Mouse (Mus musculus) forebrain, embryonic 16.5 days (tissue): Measurements from ENCODE around the gene Casp8ap2. TPM values are rescaled to one million over a fixed set of nuclear protein-coding genes. Genes with fewer than 3 reads are reported as not detected.

Experiments used
- ATAC-seq: fragments of 200-750 bp; cut with Nextera tagmentation; 2 replicates; pipeline ENCODE4 v1.8.0; 2017; ENCODE audit warnings: mild to moderate bottlenecking, moderate library complexity
- H3K27ac ChIP-seq: fragments of 300-500 bp; sonication (generic); 2 replicates; pipeline ENCODE4 v1.5.1; 2014; ENCODE audit warnings: low read length, control low read depth
- H3K27me3 ChIP-seq: fragments of 300-500 bp; sonication (generic); replicated peaks from 2 replicates; pipeline ENCODE4 v1.6.1; 2014; ENCODE audit warnings: low read length; ENCODE audit not compliant: control insufficient read depth, insufficient read depth
- H3K36me3 ChIP-seq: fragments of 300-500 bp; sonication (generic); 2 replicates; pipeline ENCODE4 v1.6.1; 2014; ENCODE audit not compliant: control insufficient read depth, insufficient read depth
- H3K4me1 ChIP-seq: fragments of 300-500 bp; sonication (generic); replicated peaks from 2 replicates; pipeline ENCODE4 v1.6.1; 2014; ENCODE audit warnings: low read length; ENCODE audit not compliant: control insufficient read depth, insufficient read depth
- H3K4me2 ChIP-seq: fragments of 300-500 bp; sonication (generic); 2 replicates; pipeline ENCODE4 v1.6.1; 2014; ENCODE audit warnings: mild to moderate bottlenecking, low read length, control low read depth
- H3K4me3 ChIP-seq: fragments of 300-500 bp; sonication (generic); replicated peaks from 2 replicates; pipeline ENCODE4 v1.5.1; 2014; ENCODE audit warnings: mild to moderate bottlenecking, low read length, control low read depth
- H3K9ac ChIP-seq: fragments of 300-500 bp; sonication (generic); replicated peaks from 2 replicates; pipeline ENCODE4 v1.6.1; 2014; ENCODE audit warnings: low read depth, low read length, control low read depth
- H3K9me3 ChIP-seq: fragments of 300-500 bp; sonication (generic); 2 replicates; pipeline ENCODE4 v1.6.1; 2016; ENCODE audit warnings: low read length; ENCODE audit not compliant: control insufficient read depth
- WGBS: fragments of 180-500 bp; shearing (Covaris S2); extraction: QIAGEN DNeasy Blood & Tissue Kit; methylation state at CpG from one replicate; pipeline ENCODE4 v1.1.7; 2014; 5-methylcytosine and 5-hydroxymethylcytosine counted together
- polyA plus RNA-seq: library from polyadenylated mRNA; unstranded; fragments of >200 nt; fragmentation: Nextera tagmentation; extraction: Ambion mirVana; gene quantifications from 2 replicates; pipeline ENCODE4 v1.2.1, GENCODE M21; 2015

The Casp8ap2 gene
- polyA plus RNA-seq, 1 experiment from 2014 or later: 57.3 TPM

GRCm38 (mm10) chr4:32579850-32580249 is 35.4 kb upstream of the Casp8ap2 start:
- peaks cover 3% of the 10 kb centered on the region; the same call in 1 of the 2 replicates for H3K4me1 ChIP-seq
- H3K9me3 ChIP-seq: no peaks in the 10 kb centered on the region
- WGBS: 87% methylated on average over 8 of the region's 8 CpGs
- H3K9ac ChIP-seq: no peak overlapping the region
- H3K27me3 ChIP-seq: no peaks in the 10 kb centered on the region
- H3K36me3 ChIP-seq: 0 out of 2 replicates have a peak, but pooled peaks cover 2% of the 10 kb centered on the region
- H3K4me3 ChIP-seq: no peak overlapping the region
- no peak for ATAC-seq
- H3K4me2 ChIP-seq: no peak overlapping the region
- H3K27ac ChIP-seq: no peak overlapping the region

GRCm38 (mm10) chr4:32584181-32584580 is 31.1 kb upstream of the Casp8ap2 start:
- H3K27me3 ChIP-seq: no peaks in the 10 kb centered on the region
- no peak overlapping the region for H3K4me3 ChIP-seq
- H3K27ac ChIP-seq: no peak overlapping the region
- no peak for ATAC-seq
- no peaks in the 10 kb centered on the region for H3K9me3 ChIP-seq
- 58% methylated on average over 6 of the region's 6 CpGs for WGBS
- peaks cover 3% of the 10 kb centered on the region; the same call in 1 of the 2 replicates for H3K4me1 ChIP-seq
- no peak overlapping the region for H3K9ac ChIP-seq
- H3K36me3 ChIP-seq: 0 out of 2 replicates have a peak, but pooled peaks cover 2% of the 10 kb centered on the region
- no peak overlapping the region for H3K4me2 ChIP-seq

GRCm38 (mm10) chr4:32586596-32586995 is 28.7 kb upstream of the Casp8ap2 start:
- no peak overlapping the region for H3K4me2 ChIP-seq
- H3K27ac ChIP-seq: no peak overlapping the region
- no peaks in the 10 kb centered on the region for H3K27me3 ChIP-seq
- no peak for ATAC-seq
- H3K4me1 ChIP-seq: no peaks in the 10 kb centered on the region
- no peak overlapping the region for H3K4me3 ChIP-seq
- H3K9me3 ChIP-seq: no peaks in the 10 kb centered on the region
- no peak overlapping the region for H3K9ac ChIP-seq
- no peaks in the 10 kb centered on the region for H3K36me3 ChIP-seq
- 12% methylated on average over 9 of the region's 9 CpGs for WGBS

- H3K36me3 ChIP-seq: no peaks in the 10 kb centered on the region
- H3K9ac ChIP-seq: no peak overlapping the region
- no peak for ATAC-seq
- no peak overlapping the region for H3K4me2 ChIP-seq
- H3K4me1 ChIP-seq: no peaks in the 10 kb centered on the region
- H3K9me3 ChIP-seq: no peaks in the 10 kb centered on the region
- 90% methylated on average over 5 of the region's 5 CpGs for WGBS
- no peak overlapping the region for H3K4me3 ChIP-seq
- H3K27me3 ChIP-seq: no peaks in the 10 kb centered on the region
- no peak overlapping the region for H3K27ac ChIP-seq
These were observed 27.7 kb upstream of the Casp8ap2 start for GRCm38 (mm10) chr4:32587543-32587942.

GRCm38 (mm10) chr4:32588237-32588636 is 27.0 kb upstream of the Casp8ap2 start:
- Histone ChIP-seq H3K36me3 (no peaks in the 10 kb centered on the region), H3K4me3 (no peak overlapping the region), H3K4me2 (no peak overlapping the region), H3K27me3 (no peaks in the 10 kb centered on the region), H3K9ac (no peak overlapping the region), H3K9me3 (no peaks in the 10 kb centered on the region), H3K27ac (no peak overlapping the region), H3K4me1 (no peaks in the 10 kb centered on the region)
- ATAC-seq: no peak
- WGBS: 93% methylated on average over 6 of the region's 6 CpGs

GRCm38 (mm10) chr4:32601135-32601534 is 14.1 kb upstream of the Casp8ap2 start:
- no peaks in the 10 kb centered on the region for H3K36me3 ChIP-seq
- H3K27me3 ChIP-seq: no peaks in the 10 kb centered on the region
- 26% methylated on average over 12 of the region's 12 CpGs for WGBS
- no peak overlapping the region for H3K27ac ChIP-seq
- no peaks in the 10 kb centered on the region for H3K9me3 ChIP-seq
- H3K4me2 ChIP-seq: no peak overlapping the region
- no peak for ATAC-seq
- no peak overlapping the region for H3K4me3 ChIP-seq
- H3K9ac ChIP-seq: no peak overlapping the region
- H3K4me1 ChIP-seq: no peaks in the 10 kb centered on the region

GRCm38 (mm10) chr4:32602660-32603059 is 12.6 kb upstream of the Casp8ap2 start, which contains the start of gene Gja10:
Gene Gja10 (minus strand): TSS chr4:32602760.
- no peaks in the 10 kb centered on the region for H3K4me1 ChIP-seq
- H3K9me3 ChIP-seq: no peaks in the 10 kb centered on the region
- no peak within 1 kb of the TSS for H3K4me3 ChIP-seq
- no peak within 1 kb of the TSS for H3K9ac ChIP-seq
- ATAC-seq: no peak
- 73% methylated on average over 3 of the region's 3 CpGs for WGBS
- H3K27me3 ChIP-seq: no peaks in the 10 kb centered on the region
- no peak within 1 kb of the TSS for H3K4me2 ChIP-seq
- H3K36me3 ChIP-seq: no peaks in the 10 kb centered on the region
- no peak within 1 kb of the TSS for H3K27ac ChIP-seq

GRCm38 (mm10) chr4:32621637-32622036 is 6.4 kb downstream of the Casp8ap2 start:
- no peaks in the 10 kb centered on the region for H3K27me3 ChIP-seq
- no peak for ATAC-seq
- H3K9ac ChIP-seq: no peak overlapping the region
- no peak overlapping the region for H3K4me2 ChIP-seq
- H3K4me1 ChIP-seq: 0 out of 2 replicates have a peak, but pooled peaks cover 2% of the 10 kb centered on the region
- H3K9me3 ChIP-seq: no peaks in the 10 kb centered on the region
- 0 out of 2 replicates have a peak, but pooled peaks cover 2% of the 10 kb centered on the region for H3K36me3 ChIP-seq
- H3K4me3 ChIP-seq: no peak overlapping the region
- no peak overlapping the region for H3K27ac ChIP-seq

GRCm38 (mm10) chr4:32651669-32652068 is 36.4 kb downstream of the Casp8ap2 start:
- Histone ChIP-seq H3K36me3 (peaks cover 8% of the 10 kb centered on the region; the same call in 1 of the 2 replicates), H3K27ac (no peak overlapping the region), H3K4me3 (no peak overlapping the region), H3K4me1 (peaks cover 3% of the 10 kb centered on the region; the same call in 1 of the 2 replicates), H3K27me3 (no peaks in the 10 kb centered on the region), H3K9ac (no peak overlapping the region), H3K9me3 (no peaks in the 10 kb centered on the region), H3K4me2 (no peak overlapping the region)
- no peak for ATAC-seq
- 87% methylated on average over 5 of the region's 5 CpGs for WGBS
